Mouse (Mus musculus) cerebellum, postnatal 4 days (tissue): ENCODE data around the gene Xpr1.

Experiments used
- DNase-seq, 2 experiments: peaks; one replicate each; pipeline ENCODE4 v3.0.0; 2022; ENCODE audit warnings: low spot score in 2 of 2, mixed read lengths in 1 of 2

Gene Xpr1

DNA sequence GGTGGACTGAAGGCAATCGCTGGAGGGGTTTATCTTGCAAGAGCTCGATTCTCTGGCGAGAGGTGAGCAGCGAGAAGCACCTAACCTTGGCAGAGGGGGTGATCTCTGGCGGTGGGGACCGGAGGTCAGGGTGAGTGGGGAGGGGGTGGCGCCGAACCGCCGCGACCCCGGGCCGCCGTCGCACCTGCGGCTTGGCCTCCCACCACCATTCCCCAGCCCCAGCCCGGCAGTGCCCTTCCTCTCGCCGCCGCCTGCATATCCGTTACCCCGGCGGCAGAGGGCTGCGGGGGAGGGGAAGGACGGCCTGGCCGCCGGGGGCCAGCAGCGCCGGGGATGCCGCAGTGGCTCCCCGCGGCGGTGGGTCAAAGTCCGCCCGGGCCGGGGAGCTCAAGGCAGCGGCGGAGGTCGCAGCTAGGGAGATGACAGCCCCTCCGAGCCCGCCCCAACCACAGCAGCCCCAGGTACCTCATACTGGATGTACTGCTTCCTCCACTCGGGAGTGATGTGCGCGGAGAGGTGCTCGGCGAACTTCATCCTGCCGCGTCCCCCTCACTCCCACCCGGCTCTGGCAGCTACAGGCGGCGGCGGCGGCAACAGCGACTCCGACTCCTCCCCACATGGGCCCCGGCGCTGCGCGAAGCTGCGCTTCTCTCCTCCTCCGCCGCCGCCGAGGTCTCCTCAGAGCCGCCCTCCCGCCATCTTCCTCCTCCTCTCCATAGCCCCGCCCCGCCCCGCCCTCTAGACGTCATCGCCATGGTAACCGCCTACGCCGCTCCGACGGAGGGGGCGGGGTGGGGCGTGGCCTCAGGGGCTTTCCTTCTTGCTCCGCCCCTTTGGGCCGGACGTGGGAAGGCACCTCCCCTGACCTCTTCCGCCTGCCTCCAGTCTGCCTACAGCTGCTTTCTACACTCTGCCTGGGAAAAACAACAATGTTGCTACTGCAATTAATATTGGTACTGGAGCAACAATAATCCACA, at the start of gene Xpr1:
Gene Xpr1, minus strand, starts transcription at position 715 of the 977 bp plus-strand sequence.
- peak; percentile 89 to 97 for DNase-seq

DNA sequence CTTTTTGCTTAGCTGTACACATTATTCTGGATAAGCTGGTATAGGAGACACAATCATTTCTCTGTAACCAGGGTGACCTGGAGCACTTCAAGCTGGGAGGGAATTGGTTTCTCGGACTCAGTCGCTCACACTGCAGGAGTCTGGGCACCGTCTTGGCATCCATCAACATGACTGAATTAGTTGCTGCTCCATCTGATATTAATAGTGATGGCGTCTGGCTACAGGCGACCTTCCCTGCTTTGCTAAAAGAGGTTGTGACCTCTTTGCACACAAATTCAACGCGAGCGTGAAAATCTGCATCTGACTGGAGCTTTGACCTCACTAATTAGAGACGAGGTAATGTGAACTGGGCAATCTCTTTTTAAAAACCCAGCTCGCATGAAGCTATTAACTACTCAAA, 46.2 kb upstream of the Xpr1 start:
- no peak for DNase-seq

DNA sequence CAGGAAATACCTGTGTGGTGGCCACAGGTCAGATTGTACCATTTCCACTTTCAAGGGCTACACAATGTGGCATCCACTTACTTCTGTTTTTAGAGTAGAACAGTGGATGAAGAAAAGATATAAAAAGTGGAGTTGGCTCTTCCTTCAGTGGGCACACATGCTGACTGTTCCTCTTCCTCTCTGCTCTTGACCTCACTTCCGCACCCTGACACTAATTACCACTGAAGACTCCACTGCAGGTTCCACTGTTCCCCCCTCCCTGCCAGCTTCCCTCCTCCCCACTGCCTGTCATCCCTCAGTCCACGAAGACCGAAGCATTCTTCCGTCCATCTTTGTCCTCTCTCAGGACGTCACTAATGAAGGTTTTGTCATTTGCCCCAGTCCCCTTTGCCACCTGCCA, 45.4 kb upstream of the Xpr1 start:
- DNase-seq, result no peak

DNA sequence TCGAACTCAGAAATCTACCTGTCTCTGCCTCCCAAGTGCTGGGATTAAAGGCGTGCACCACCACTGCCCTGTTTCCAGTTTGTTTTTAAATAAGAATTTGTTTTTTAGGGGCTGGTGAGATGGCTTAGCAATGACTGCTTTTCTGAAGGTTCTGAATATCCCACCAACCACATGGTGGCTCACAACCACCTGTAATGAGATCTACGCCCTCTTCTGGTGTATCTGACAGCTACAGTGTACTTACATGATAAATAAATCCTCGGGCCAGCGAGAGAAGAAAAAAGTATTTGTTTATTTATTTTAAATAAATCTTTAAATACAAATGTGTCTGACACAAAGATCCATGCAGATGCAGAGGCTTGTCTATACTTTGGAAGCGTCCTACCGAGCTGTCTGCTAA, 40.3 kb upstream of the Xpr1 start:
- DNase-seq, result no peak

DNA sequence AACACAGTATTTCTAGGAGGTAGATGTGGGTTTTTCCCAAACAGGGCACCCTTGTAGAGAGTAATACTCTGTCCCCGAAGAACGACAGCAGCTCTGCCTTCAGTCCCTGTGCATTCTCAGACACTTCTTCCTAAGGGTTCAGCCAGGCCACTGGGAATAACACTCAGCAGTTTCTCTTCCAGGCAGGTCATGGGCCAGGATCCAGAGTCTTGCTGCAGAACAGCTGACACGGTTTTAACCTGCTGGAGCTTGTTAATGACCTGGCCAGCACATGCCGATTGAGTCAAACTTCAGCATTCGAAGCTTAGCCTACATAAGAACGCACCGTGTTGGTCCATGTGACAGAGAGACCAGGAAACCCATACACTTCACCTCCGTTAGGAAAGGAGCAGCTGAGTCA, 36.0 kb upstream of the Xpr1 start:
- DNase-seq, result no peak

DNA sequence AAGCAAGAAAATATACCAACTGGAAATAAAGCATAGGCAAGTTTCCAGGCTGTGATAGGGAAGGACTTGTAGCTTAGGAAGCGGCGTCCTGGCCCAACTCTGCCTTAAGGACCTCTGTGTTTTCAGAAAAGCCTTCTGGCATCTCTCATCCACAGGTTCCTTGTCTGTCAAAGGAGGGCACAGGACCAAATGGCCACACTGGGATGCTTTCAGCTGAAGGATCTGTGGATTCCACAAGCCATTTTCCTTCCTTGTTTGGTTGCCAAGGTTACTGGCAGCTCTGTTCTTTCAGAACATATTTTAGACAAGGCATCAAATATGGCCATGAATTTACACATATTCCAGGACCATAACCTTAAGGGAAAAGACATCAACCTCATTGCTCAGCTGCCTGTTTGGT, 31.7 kb upstream of the Xpr1 start:
- no peak for DNase-seq

DNA sequence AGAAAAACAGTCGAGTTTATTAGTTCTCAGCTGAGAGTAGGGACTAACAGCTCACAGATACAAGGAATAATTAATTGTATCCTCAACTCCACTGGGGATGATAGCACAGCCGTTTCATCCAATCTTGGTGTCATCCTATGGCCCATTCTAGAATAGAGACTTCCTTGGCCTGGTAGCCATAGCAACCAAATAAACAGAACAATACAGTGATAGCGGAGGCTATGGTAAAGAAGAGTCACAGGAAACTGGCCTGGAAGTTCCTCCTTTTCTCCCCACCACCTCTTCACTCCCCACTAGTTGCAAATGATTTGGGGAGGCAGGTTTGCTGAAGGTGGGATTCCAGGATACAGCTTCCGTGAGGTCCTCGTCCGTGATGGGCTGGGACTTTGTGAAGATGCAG, 30.1 kb upstream of the Xpr1 start:
- DNase-seq, result no peak

DNA sequence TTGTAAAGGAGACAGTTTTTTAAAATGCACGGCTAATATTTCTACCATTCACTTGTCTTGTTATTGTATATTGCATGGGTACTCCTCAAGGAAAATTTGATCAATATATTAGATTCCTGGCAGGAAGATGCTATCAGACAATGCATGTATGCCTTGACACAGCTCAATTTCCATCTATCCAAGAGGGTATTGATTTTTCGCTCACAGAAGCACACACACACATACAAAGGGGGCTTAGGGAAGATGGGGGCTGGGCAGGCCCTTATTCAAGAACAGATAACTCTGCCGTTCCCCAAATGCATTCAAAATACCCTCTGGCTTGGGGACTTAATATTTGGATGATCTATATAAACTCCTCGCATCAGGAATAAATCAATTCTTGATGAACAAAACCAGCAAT, 25.9 kb upstream of the Xpr1 start:
- DNase-seq, result no peak

DNA sequence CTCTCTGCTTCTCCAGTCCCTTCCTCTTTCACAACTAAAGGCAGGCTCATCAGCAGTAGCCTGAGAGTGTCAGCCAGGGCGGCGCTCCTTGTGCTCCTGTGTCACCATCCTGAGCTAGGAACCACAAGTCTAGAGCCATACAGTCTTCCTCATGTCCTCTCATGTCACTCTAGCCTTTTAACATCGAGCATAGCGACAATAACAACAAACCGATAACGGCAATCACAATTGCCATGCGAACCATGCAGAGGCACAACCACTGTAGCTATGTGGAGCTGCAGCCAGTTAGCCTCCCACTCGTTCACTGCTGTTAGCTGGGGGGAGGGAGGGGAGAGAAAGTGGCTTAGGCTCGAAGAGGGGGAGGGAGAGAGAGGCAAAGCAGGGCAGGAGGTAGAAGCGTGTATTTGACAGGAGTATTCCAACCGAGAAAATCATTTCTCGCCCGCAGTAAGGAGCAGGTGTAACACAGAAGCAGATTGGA, 25.3 kb upstream of the Xpr1 start:
- DNase-seq, result no peak

DNA sequence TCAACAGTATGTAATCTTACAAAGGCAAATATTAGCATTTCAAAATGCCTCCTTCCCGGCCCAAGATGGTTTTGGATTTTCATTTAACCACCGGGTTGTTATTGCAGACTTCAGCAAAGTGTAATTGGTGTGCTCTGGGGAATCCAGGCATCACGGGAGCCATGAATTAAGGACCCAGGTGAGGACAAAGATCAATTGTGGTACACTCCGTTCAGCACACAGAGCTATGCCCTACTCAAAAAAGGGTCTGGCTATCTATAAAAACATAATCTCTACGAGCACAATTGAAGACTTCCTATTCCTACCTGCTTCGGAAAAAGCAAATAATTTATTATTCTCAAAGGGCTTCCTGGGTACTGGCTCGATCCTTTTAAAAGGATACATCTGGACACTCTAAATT, 22.3 kb upstream of the Xpr1 start:
- no peak for DNase-seq

DNA sequence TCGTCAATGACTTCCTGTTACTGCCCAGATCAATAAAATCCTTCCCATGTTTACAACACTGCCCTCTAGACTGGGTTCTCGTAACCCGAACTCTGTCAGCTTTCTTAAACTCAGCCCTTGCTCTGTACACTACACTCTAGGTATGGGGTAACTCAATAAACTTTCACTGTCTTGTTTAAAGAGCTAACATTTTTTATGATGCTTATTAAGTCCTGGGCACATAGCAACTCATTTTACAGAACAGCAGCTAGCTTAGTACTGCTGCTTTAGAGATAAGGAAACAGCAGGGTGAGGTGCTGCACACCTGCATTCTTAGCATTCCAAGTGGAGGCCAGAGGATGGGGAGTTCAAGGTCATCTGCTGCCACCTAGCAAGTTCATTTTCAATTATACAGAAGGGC, 21.3 kb upstream of the Xpr1 start:
- no peak for DNase-seq

DNA sequence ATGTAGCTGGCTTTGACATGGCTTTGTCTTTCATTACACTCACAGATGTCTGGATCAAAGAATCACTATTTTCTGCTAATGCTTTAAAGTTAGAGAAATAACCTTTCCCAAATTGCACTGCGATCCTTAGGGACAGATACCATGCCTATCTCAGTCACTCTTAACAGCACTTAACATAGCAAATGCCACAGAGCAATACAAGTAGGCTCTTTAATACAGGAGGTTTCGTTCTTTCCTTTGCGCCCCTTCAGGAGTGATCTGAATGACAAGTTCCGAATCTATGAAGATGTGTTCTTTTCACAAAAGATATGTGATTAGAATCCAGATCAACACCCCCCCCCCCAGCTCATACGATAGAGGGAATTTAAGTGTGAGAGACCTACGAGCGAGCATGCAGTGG, 12.1 kb upstream of the Xpr1 start:
- DNase-seq, result no peak

DNA sequence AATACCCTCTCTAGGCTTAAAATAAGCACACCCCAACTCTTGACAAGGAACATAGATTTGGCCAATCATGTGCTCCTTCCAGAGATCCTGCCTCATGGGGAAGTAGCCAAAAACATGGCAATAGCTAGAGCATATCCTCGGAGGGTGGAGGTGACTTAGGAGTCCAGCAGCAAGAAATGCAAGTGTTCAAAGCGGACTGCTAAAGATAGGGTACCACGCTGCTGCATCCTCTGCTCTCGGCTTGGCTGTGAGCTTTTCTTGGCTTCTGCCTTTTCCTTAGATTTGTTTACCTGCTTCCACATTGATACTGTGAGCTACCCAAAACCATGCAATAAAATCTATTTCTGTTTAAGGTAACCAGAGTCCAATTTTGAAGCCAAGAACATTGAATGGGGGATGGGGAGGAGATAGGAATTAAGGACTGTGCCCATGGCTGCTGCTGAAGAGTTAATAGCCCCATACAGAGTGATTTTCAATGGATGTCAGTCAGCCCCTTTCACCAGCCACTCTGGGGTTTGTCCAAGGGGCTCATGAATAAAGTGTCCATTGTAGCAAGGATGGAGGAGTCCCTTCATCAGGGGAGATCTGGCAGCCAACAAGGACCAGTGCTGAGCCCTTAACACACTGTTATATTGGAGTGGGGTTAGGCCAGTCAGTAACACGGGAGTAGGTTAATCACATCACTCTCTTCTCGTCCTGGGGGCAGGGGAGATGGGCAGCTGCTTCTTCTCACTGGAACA, 10.1 kb upstream of the Xpr1 start:
- no peak for DNase-seq

DNA sequence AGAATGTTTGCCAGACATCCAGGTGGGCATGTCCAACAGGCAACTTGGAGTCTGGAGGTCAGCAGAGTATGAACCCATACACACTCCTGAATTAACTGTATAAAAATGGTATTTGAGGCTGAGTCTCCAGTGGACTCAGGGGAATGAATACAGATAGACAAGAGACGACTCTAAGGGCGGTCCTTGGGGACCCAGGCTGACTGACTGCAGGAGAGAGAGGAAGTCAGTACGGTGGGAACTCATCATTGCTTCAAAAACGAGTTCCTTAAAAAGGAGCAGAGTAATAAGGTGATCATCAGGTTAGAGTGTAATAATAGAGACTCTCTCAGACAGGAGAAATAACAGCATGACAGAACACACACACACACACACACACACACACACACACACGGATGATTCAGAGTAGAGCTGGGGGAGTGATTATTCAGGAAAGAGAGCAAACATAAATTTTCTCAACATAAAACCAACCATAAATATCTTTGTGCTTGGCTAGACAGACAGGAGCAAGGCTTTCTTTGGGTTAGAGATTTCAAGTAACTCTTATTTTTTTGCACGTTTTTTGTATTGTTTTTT, 8.6 kb upstream of the Xpr1 start:
- DNase-seq, result no peak

DNA sequence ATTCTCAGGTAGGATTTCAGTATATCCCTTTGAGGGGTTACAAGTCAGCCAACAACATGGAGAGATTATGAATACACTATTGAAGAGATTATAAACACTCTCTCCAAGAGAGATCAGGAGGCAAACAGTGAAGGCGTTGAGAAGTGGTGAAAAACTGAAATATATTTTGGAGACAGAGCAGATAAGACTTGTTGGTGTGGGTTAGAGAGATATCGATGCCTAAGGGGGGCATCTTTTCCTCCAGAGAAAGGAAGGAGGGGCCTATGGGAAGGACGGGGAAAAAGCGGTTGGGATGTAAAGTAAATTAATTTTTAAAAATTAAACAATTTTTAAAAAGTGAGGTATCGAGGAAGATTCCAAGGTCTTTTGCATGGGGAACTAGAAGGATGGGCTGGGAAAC, 8.1 kb upstream of the Xpr1 start:
- no peak for DNase-seq

DNA sequence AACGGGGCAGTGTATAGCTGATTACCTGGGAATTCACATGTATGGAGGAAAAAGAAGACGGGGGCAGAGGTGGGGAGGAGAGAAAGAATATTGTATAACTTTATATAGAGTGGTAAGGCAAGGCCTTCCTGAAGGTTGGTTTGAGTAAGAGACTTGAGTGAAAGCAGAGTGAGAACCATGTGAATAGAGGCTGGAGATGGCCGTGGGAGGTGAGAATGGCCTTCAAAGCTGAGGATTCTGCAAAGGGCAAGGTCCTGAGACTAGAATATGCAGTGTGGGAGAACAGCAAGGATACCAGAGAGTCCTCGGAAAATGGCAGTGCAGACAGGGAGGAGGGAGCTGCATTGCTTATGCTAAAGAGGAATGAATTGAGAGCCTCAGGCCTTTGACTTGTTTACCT, 6.6 kb upstream of the Xpr1 start:
- no peak for DNase-seq

DNA sequence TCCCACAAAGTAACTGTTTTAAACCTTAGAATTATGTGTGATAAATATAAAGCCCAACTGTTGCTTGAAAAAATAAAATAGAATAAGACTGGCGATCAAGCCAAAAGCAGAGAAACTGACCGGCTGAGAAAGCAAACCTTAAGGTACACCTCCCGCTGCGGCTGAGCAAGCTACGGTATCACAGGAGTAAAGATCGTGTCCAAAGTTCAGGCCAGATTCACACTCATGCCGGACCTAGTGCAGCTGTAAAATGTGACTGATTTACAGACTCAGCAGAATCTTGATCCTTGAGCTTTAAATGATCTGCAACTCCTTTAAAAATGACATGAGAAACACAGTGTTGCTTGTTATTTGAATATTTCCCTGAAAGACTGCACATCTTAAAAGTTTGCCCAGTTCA, 4.8 kb upstream of the Xpr1 start:
- DNase-seq, result no peak

DNA sequence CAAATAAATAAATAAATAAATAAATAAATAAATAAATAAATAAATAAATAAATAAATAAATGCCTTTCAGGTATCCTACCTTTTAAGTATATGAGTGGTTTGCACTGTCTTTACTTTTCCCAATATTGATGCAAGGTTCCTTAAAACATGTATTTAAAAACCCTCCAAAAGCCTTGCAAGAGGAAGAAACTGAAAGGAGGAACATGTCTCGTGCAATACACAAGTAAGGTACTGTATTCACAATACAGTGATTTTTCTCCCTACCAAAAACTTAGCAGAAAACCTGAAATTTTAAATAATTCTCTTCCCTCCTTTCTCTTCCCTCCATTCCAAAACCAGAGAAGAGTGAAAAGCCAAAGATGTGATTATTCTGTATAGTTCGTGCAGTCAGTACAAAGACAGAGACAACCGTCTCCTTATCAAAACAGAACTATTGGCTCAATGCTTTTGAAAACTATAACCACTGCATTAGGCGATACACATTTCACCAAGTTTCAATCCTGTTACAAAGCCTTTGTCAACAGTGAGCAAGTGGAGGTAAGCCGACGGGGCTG, 991 bp downstream of the Xpr1 start:
- no peak for DNase-seq

DNA sequence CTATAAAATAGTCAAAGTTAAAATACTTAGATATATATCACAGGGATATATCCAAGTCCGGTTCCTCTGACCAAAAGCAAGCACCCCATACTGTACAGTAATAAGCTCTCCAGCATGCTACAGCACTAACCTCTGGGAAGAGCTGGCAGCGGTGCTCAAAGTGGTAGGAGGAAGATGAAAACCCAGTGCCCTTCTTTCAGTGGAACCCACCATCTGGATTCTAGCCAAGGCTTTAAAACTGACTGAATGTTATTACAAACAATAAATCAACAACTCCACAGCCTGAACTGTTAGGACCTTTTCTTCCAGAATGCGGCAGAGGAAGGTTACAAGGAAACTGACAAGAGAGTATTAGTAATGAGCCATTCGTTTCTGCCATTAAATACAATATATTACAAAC, 1.8 kb downstream of the Xpr1 start:
- DNase-seq, result no peak

DNA sequence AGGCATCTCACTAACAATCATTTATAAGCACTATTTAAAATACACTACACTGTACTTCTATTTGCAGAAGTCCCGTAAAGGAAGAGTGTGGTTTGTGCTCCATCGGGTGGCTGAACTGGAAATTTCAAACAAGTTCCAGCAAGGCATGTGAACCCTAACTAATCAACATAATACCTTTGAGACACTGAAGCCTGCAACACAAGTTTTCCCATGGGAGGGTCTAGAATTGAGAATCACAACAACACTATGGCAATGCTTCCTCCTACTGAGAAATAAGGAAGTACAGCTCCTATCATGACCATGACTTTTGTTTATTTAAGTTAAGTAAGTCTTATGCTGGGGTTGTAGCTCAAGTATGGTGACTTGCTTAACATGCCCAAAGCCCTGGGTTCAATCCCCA, 4.5 kb downstream of the Xpr1 start:
- DNase-seq, result no peak

DNA sequence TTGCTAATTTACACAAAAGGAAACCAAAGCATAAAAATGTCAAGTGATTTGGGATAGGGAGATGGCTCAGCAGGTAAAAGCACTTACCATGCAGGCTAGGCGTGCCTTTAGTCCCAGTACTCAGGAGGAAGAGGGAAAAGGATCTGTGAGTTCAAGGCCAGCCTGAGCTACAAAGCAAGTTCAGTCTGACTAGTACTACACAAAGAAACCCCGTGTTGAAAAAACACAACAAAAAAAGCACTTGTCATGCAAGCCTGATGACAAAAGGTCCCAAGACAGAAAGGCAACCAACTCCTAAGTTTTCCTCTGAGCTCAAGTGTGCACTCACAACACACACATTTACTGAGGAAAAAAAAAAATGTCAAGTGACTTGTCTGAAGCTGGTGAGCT, 8.6 kb downstream of the Xpr1 start:
- no peak for DNase-seq
